Mouse (Mus musculus) cortical plate, adult 2 months (tissue): Measurements from ENCODE around the gene Slc39a11. TPM values are rescaled to one million over a fixed set of nuclear protein-coding genes. Genes with fewer than 3 reads are reported as not detected.
A peak's percentile ranks its signal among the peaks of the same experiment; 100 is the strongest.

Experiments
- H3K27ac ChIP-seq: fragments of 200-500 bp; 2 replicates; pipeline ENCODE4 v1.5.1; 2012; ENCODE audit warnings: low read length, control low read depth, inconsistent platforms; ENCODE audit not compliant: insufficient read depth
- H3K4me1 ChIP-seq: fragments of 200-500 bp; 2 replicates; pipeline ENCODE4 v1.6.1; 2011; ENCODE audit warnings: low read length; ENCODE audit not compliant: control insufficient read depth, insufficient read depth
- H3K4me3 ChIP-seq: fragments of 200-500 bp; 2 replicates; pipeline ENCODE4 v1.5.1; 2011; ENCODE audit warnings: mild to moderate bottlenecking, low read length, control low read depth; ENCODE audit not compliant: insufficient read depth
- CTCF ChIP-seq: fragments of 200-500 bp; IDR thresholded peaks from 2 replicates; pipeline ENCODE4 v1.5.1; 2011; ENCODE audit warnings: mild to moderate bottlenecking, control low read depth, low read length; ENCODE audit not compliant: insufficient read depth; ENCODE audit errors: extremely low read depth
- POLR2A ChIP-seq: fragments of 200-500 bp; IDR thresholded peaks from 2 replicates; pipeline ENCODE4 v1.6.1; 2011; ENCODE audit warnings: mild to moderate bottlenecking, low read length, control low read depth; ENCODE audit not compliant: insufficient read depth; ENCODE audit errors: extremely low read depth
- polyA plus RNA-seq: library from polyadenylated mRNA; depleted of rRNA; stranded (reverse); fragments of >200 nt; gene quantifications from 2 replicates; pipeline ENCODE4 v1.2.3, GENCODE M21; 2012

Gene Slc39a11
- polyA plus RNA-seq, 1 experiment: 11.4 TPM

- Histone ChIP-seq H3K4me3 (no peak overlapping the region), H3K4me1 (no peaks in the 10 kb centered on the region), H3K27ac (no peak overlapping the region)
- TF ChIP-seq POLR2A: no peak
- TF ChIP-seq CTCF: no peak
These were observed 249.0 kb downstream of the Slc39a11 start for GRCm38 (mm10) chr11:113400868-113401267.

- Histone ChIP-seq H3K27ac (no peak overlapping the region), H3K4me1 (no peaks in the 10 kb centered on the region), H3K4me3 (no peak overlapping the region)
- TF ChIP-seq CTCF (no peak), POLR2A (no peak)
These were observed 250.3 kb downstream of the Slc39a11 start for GRCm38 (mm10) chr11:113399601-113400000.

DNA sequence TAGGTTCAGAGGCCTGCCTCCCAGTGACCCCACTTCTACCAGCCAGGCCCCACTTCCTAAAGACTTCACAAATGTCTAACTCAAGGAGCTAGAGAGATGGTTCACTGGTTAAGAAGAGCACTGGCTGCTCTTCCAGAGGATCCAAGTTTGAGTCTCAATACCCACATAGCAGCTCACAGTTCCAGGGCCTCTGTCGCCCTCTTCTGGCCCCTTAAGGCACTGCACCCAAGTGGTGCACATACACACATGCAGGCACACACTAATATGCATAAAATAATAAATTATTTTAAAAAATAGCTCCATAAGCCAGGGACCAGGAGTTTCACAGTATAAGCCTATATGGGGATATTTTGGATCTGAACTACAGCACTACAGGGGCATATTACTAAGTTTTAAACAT, 252.5 kb downstream of the Slc39a11 start:
- no peak overlapping the region for H3K4me3 ChIP-seq
- TF ChIP-seq POLR2A: no peak
- no peak for TF ChIP-seq CTCF

DNA sequence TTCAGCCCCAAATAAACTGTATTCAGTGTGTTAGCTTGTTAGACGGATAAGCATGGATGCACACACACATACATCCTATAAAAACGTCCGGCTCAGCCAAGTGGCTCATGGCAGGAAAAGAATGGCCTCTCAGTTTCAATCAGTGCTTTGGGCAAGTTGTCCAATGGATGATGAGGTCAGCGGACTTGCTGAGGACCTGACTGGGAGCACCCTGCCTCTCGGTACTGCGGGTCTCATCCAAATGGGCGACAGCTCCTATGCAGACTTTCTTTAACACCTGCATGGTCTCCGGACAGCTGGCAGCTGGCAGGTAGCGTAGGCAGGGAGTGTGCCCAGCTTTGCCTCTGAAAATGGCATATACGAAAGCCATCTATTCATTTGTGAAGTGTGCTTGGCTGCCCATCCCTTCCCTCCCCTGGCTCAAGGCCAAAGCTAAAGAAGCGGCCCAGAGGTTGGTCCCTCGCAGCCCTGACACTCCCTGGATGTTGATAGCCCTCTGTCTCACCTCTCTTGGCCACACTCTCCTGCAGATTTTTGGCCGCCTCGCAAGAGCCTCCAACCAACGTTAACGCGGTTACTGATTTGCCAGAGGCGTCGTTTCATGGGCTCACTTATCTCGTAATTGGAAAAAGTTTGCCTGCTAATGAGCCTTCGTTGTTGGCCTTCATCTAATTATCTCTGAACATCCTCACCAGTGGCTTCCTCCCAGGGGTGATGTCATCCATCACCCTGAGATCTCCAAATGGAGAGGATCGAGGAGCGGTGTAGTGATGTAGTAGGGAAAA, 256.3 kb downstream of the Slc39a11 start:
- TF ChIP-seq POLR2A (no peak), CTCF (no peak)
- H3K4me3 ChIP-seq: no peak overlapping the region
- H3K4me1 ChIP-seq: no peaks in the 10 kb centered on the region
- no peak overlapping the region for H3K27ac ChIP-seq

More for the DNA sequence above, 252.5 kb downstream of the Slc39a11 start:
- H3K4me1 ChIP-seq: no peaks in the 10 kb centered on the region
- H3K27ac ChIP-seq: no peak overlapping the region

DNA sequence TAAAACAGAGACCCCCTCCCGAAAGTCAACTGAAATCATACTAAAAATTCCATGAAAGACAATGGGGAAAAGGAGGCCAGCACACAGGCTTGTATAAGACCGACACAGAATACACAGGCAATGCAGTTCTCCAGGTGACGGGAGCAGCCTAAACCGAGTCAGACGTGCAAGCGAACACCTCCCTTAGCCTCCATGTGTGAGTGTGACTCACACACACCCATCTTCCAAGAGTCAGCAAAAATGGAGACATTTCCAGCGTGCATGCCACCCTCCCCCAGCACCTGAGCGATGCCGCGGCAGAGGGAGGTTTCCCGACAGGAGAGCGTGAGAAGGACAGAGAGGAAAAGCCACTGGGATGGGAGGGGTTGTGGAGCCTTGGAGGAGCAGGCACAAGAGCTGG, 258.2 kb downstream of the Slc39a11 start:
- no peak for TF ChIP-seq POLR2A
- TF ChIP-seq CTCF: no peak
- H3K4me1 ChIP-seq: no peaks in the 10 kb centered on the region
- no peak overlapping the region for H3K4me3 ChIP-seq
- H3K27ac ChIP-seq: no peak overlapping the region

- Histone ChIP-seq H3K4me3 (no peak overlapping the region), H3K4me1 (no peaks in the 10 kb centered on the region), H3K27ac (no peak overlapping the region)
- TF ChIP-seq POLR2A (no peak), CTCF (no peak)
These were observed 260.2 kb downstream of the Slc39a11 start for GRCm38 (mm10) chr11:113389637-113390036.

DNA sequence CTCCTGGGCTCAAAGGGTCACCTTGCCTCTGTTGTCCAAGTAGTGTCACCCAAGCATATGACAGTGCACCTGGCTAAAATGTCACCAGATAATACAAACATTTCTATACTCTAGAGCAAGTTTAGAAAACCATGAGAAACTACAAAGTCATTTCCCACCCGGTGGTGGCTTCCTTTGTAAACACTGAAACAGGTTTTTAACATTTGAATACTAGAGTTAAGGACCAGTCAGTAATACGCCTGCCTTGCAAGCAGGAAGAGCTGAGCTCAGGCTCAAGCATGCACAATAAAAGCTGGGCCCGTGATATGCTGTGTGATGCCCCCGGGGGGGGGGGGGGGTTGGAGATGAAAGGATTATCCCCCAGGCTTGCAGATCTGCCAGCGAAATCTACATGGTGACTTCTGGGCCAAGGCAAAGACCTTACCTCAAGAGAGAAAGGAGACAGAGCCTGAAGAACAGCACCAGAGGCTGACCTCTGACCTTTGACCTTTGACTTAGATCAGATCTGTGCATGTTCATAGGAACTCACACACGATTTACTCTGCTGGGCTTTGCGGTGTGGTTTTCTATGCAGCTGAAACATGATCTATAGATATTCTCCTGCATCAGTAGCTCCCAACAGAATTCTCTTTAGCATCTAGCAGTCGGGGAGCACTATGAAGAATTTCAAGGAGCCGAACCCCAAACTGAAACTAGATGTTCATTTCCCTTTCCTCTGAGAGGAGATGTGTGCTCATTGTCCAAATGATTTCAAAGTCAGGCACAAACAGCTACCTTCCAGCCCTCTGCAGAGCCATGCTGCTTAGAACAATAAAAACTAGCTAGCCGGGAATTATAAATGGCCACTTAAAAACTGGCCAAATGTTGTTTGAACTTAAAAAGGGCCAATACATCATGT, 267.0 kb downstream of the Slc39a11 start:
- H3K27ac ChIP-seq: no peak overlapping the region
- TF ChIP-seq CTCF: no peak
- no peak for TF ChIP-seq POLR2A
- no peaks in the 10 kb centered on the region for H3K4me1 ChIP-seq
- H3K4me3 ChIP-seq: no peak overlapping the region

- TF ChIP-seq POLR2A (no peak), CTCF (no peak)
- Histone ChIP-seq H3K4me1 (no peaks in the 10 kb centered on the region), H3K27ac (no peak overlapping the region), H3K4me3 (no peak overlapping the region)
These were observed 268.3 kb downstream of the Slc39a11 start for GRCm38 (mm10) chr11:113381550-113381949.

GRCm38 (mm10) chr11:113378867-113379266, 271.0 kb downstream of the Slc39a11 start:
- H3K4me1 ChIP-seq: no peaks in the 10 kb centered on the region
- TF ChIP-seq POLR2A: no peak
- H3K4me3 ChIP-seq: no peak overlapping the region
- no peak overlapping the region for H3K27ac ChIP-seq

DNA sequence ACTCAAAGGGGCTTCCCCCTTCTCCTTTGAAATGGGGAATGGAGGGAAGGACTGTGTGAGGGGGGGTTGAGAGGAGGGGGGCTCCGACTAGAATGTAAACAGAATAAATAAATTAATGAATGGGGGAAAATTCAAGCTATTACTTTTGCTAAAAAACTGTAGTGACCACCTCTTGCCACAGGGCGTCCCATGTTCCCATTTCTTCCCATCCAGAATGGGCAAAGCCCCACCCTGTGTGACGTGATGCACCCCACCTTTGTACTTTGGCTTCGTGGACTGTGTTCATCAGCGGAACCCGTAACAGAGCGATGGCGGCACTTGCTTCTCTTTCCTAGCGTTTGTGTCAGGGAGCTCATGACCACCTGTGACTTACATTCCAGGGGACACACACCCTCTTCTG, 273.8 kb downstream of the Slc39a11 start:
- Histone ChIP-seq H3K4me1 (no peaks in the 10 kb centered on the region), H3K4me3 (no peak overlapping the region), H3K27ac (no peak overlapping the region)
- TF ChIP-seq POLR2A: no peak
- TF ChIP-seq CTCF: 0 out of 2 replicates have a peak, but pooled peaks have one; percentile 22
